Mouse (Mus musculus) neural tube, embryonic 13.5 days (tissue): ENCODE measurements at regions not wholly inside any gene's neighbourhood (a gene's known extent, or its start where the extent isn't known, plus 50 kb on each side); places are given as distances from the start of the nearest gene placed in this dataset.

Experiments
- ATAC-seq: fragments of 200-750 bp; cut with Nextera tagmentation; 2 replicates; pipeline ENCODE4 v1.8.0; 2017; ENCODE audit warnings: low read depth, mild to moderate bottlenecking, moderate TSS enrichment, moderate library complexity
- H3K27ac ChIP-seq: fragments of 300-500 bp; sonication (generic); replicated peaks from 2 replicates; pipeline ENCODE4 v1.5.1; 2015; ENCODE audit warnings: moderate library complexity, mild to moderate bottlenecking, inconsistent platforms
- H3K27me3 ChIP-seq: fragments of 300-500 bp; sonication (generic); 2 replicates; pipeline ENCODE4 v1.6.1; 2015; ENCODE audit warnings: mild to moderate bottlenecking, inconsistent platforms
- H3K36me3 ChIP-seq: fragments of 300-500 bp; sonication (generic); 2 replicates; pipeline ENCODE4 v1.6.1; 2015; ENCODE audit warnings: mild to moderate bottlenecking, inconsistent platforms
- H3K4me1 ChIP-seq: fragments of 300-500 bp; sonication (generic); replicated peaks from 2 replicates; pipeline ENCODE4 v1.6.1; 2015; ENCODE audit warnings: inconsistent platforms
- H3K4me2 ChIP-seq: fragments of 300-500 bp; sonication (generic); 2 replicates; pipeline ENCODE4 v1.6.1; 2015; ENCODE audit warnings: inconsistent platforms, mild to moderate bottlenecking, moderate library complexity
- H3K4me3 ChIP-seq: fragments of 300-500 bp; sonication (generic); 2 replicates; pipeline ENCODE4 v1.5.1; 2015; ENCODE audit warnings: mild to moderate bottlenecking, inconsistent platforms
- H3K9ac ChIP-seq: fragments of 300-500 bp; sonication (generic); 2 replicates; pipeline ENCODE4 v1.6.1; 2015; ENCODE audit warnings: moderate library complexity, mild to moderate bottlenecking, inconsistent platforms
- H3K9me3 ChIP-seq: fragments of 300-500 bp; sonication (generic); 2 replicates; pipeline ENCODE4 v1.6.1; 2016; ENCODE audit warnings: inconsistent platforms
- WGBS: fragments of 180-500 bp; shearing (Covaris S2); methylation state at CpG from one replicate; pipeline ENCODE4 v1.1.7; 2015; 5-methylcytosine and 5-hydroxymethylcytosine counted together

GRCm38 (mm10) chr14:74222093-74222492, 418.5 kb upstream of the Htr2a start:
- no peaks in the 10 kb centered on the region for H3K9me3 ChIP-seq
- no peaks in the 10 kb centered on the region for H3K36me3 ChIP-seq
- H3K4me1 ChIP-seq, result 0 out of 2 replicates have a peak, but pooled peaks cover 4% of the 10 kb centered on the region
- H3K27ac ChIP-seq, result no peak overlapping the region
- 74% methylated on average over 1 of the region's 1 CpGs for WGBS
- no peak overlapping the region for H3K4me2 ChIP-seq
- H3K4me3 ChIP-seq, result no peak overlapping the region
- H3K9ac ChIP-seq, result no peak overlapping the region
- ATAC-seq, result no peak
- H3K27me3 ChIP-seq, result no peaks in the 10 kb centered on the region

- Histone ChIP-seq H3K27me3 (no peaks in the 10 kb centered on the region), H3K4me1 (0 out of 2 replicates have a peak, but pooled peaks cover 4% of the 10 kb centered on the region), H3K36me3 (no peaks in the 10 kb centered on the region), H3K4me2 (no peak overlapping the region), H3K9ac (no peak overlapping the region), H3K27ac (no peak overlapping the region), H3K4me3 (no peak overlapping the region), H3K9me3 (no peaks in the 10 kb centered on the region)
- 85% methylated on average over 5 of the region's 5 CpGs for WGBS
- no peak for ATAC-seq
Measured at GRCm38 (mm10) chr14:74229560-74230187, 411.0 kb upstream of the Htr2a start.

- H3K9me3 ChIP-seq, result no peaks in the 10 kb centered on the region
- no peaks in the 10 kb centered on the region for H3K27me3 ChIP-seq
- no peaks in the 10 kb centered on the region for H3K4me1 ChIP-seq
- ATAC-seq, result no peak
- H3K27ac ChIP-seq, result no peak overlapping the region
- 69% methylated on average over 2 of the region's 2 CpGs for WGBS
- H3K9ac ChIP-seq, result no peak overlapping the region
- H3K4me3 ChIP-seq, result no peak overlapping the region
- no peak overlapping the region for H3K4me2 ChIP-seq
- H3K36me3 ChIP-seq, result no peaks in the 10 kb centered on the region
Measured at GRCm38 (mm10) chr14:74240212-74240611, 400.4 kb upstream of the Htr2a start.

GRCm38 (mm10) chr14:74249263-74249878, 391.3 kb upstream of the Htr2a start:
- Histone ChIP-seq H3K36me3 (no peaks in the 10 kb centered on the region), H3K4me2 (no peak overlapping the region), H3K9ac (no peak overlapping the region), H3K27me3 (no peaks in the 10 kb centered on the region), H3K4me3 (no peak overlapping the region), H3K4me1 (no peaks in the 10 kb centered on the region), H3K9me3 (no peaks in the 10 kb centered on the region), H3K27ac (no peak overlapping the region)
- ATAC-seq, result no peak
- 48% methylated on average over 5 of the region's 5 CpGs for WGBS

- H3K27ac ChIP-seq, result no peak overlapping the region
- H3K4me2 ChIP-seq, result no peak overlapping the region
- H3K9me3 ChIP-seq, result no peaks in the 10 kb centered on the region
- WGBS, result 65% methylated on average over 2 of the region's 2 CpGs
- H3K36me3 ChIP-seq, result no peaks in the 10 kb centered on the region
- ATAC-seq, result no peak
- H3K4me1 ChIP-seq, result no peaks in the 10 kb centered on the region
- H3K27me3 ChIP-seq, result no peaks in the 10 kb centered on the region
- no peak overlapping the region for H3K4me3 ChIP-seq
- H3K9ac ChIP-seq, result no peak overlapping the region
Measured at GRCm38 (mm10) chr14:74250021-74250420, 390.6 kb upstream of the Htr2a start.

- no peak for ATAC-seq
- H3K4me3 ChIP-seq, result no peak overlapping the region
- H3K9me3 ChIP-seq, result no peaks in the 10 kb centered on the region
- no peaks in the 10 kb centered on the region for H3K36me3 ChIP-seq
- no peak overlapping the region for H3K4me2 ChIP-seq
- H3K27ac ChIP-seq, result no peak overlapping the region
- WGBS, result 81% methylated on average over 10 of the region's 10 CpGs
- H3K9ac ChIP-seq, result no peak overlapping the region
- no peaks in the 10 kb centered on the region for H3K4me1 ChIP-seq
- H3K27me3 ChIP-seq, result no peaks in the 10 kb centered on the region
Measured at GRCm38 (mm10) chr14:74252189-74253145, 388.2 kb upstream of the Htr2a start.

GRCm38 (mm10) chr14:74255000-74255399, 385.6 kb upstream of the Htr2a start:
- no peak for ATAC-seq
- H3K4me3 ChIP-seq, result no peak overlapping the region
- H3K4me1 ChIP-seq, result no peaks in the 10 kb centered on the region
- no peaks in the 10 kb centered on the region for H3K9me3 ChIP-seq
- no peak overlapping the region for H3K4me2 ChIP-seq
- H3K27me3 ChIP-seq, result no peaks in the 10 kb centered on the region
- no peak overlapping the region for H3K9ac ChIP-seq
- no peaks in the 10 kb centered on the region for H3K36me3 ChIP-seq
- no peak overlapping the region for H3K27ac ChIP-seq

GRCm38 (mm10) chr14:74259437-74259836, 381.2 kb upstream of the Htr2a start:
- H3K27me3 ChIP-seq, result no peaks in the 10 kb centered on the region
- no peak overlapping the region for H3K4me2 ChIP-seq
- H3K4me3 ChIP-seq, result no peak overlapping the region
- no peak overlapping the region for H3K27ac ChIP-seq
- H3K9ac ChIP-seq, result no peak overlapping the region
- no peaks in the 10 kb centered on the region for H3K4me1 ChIP-seq
- no peaks in the 10 kb centered on the region for H3K36me3 ChIP-seq
- ATAC-seq, result no peak
- no peaks in the 10 kb centered on the region for H3K9me3 ChIP-seq

- Histone ChIP-seq H3K4me2 (no peak overlapping the region), H3K27ac (no peak overlapping the region), H3K9me3 (no peaks in the 10 kb centered on the region), H3K9ac (no peak overlapping the region), H3K27me3 (no peaks in the 10 kb centered on the region), H3K4me3 (no peak overlapping the region), H3K4me1 (no peaks in the 10 kb centered on the region), H3K36me3 (no peaks in the 10 kb centered on the region)
- WGBS, result 56% methylated on average over 1 of the region's 1 CpGs
- no peak for ATAC-seq
Measured at GRCm38 (mm10) chr14:74267086-74267485, 373.6 kb upstream of the Htr2a start.

- no peak overlapping the region for H3K4me2 ChIP-seq
- ATAC-seq, result no peak
- H3K27ac ChIP-seq, result no peak overlapping the region
- no peak overlapping the region for H3K9ac ChIP-seq
- WGBS, result 88% methylated on average over 3 of the region's 3 CpGs
- no peaks in the 10 kb centered on the region for H3K36me3 ChIP-seq
- H3K9me3 ChIP-seq, result no peaks in the 10 kb centered on the region
- H3K4me1 ChIP-seq, result no peaks in the 10 kb centered on the region
- H3K4me3 ChIP-seq, result no peak overlapping the region
- no peaks in the 10 kb centered on the region for H3K27me3 ChIP-seq
Measured at GRCm38 (mm10) chr14:74294560-74294959, 346.1 kb upstream of the Htr2a start.

- Histone ChIP-seq H3K4me3 (no peak overlapping the region), H3K27ac (no peak overlapping the region), H3K27me3 (no peaks in the 10 kb centered on the region), H3K9me3 (no peaks in the 10 kb centered on the region), H3K36me3 (no peaks in the 10 kb centered on the region), H3K9ac (no peak overlapping the region), H3K4me2 (no peak overlapping the region), H3K4me1 (no peaks in the 10 kb centered on the region)
- WGBS, result 32% methylated on average over 3 of the region's 3 CpGs
- peak; percentile 93 for ATAC-seq
Measured at GRCm38 (mm10) chr14:74304483-74304882, 336.2 kb upstream of the Htr2a start.

- no peak overlapping the region for H3K27ac ChIP-seq
- 90% methylated on average over 16 of the region's 16 CpGs for WGBS
- no peaks in the 10 kb centered on the region for H3K4me1 ChIP-seq
- ATAC-seq, result no peak
- no peak overlapping the region for H3K4me2 ChIP-seq
- H3K9me3 ChIP-seq, result no peaks in the 10 kb centered on the region
- no peak overlapping the region for H3K9ac ChIP-seq
- no peaks in the 10 kb centered on the region for H3K27me3 ChIP-seq
- H3K36me3 ChIP-seq, result no peaks in the 10 kb centered on the region
- no peak overlapping the region for H3K4me3 ChIP-seq
Measured at GRCm38 (mm10) chr14:74306717-74307307, 333.8 kb upstream of the Htr2a start.
